Mouse (Mus musculus) CH12.LX (cell line): ENCODE data around the gene Hdc. TPM values are rescaled to one million over a fixed set of nuclear protein-coding genes. Genes with fewer than 3 reads are reported as not detected.

Experiments used
- DNase-seq: peaks from one replicate; pipeline ENCODE4 v3.0.0-alpha.2; 2013; ENCODE audit errors: extremely low read depth
- H3K27ac ChIP-seq: 2 replicates; pipeline ENCODE4 v1.5.1; 2012; ENCODE audit warnings: low read depth, mild to moderate bottlenecking, control low read depth, moderate library complexity; ENCODE audit not compliant: insufficient read depth
- H3K27me3 ChIP-seq: replicated peaks from 2 replicates; pipeline ENCODE3; 2012; ENCODE audit warnings: inconsistent platforms
- H3K36me3 ChIP-seq, 2 experiments: replicated peaks in 1 of 2; 2 replicates each; pipeline versions ENCODE3 to v1.6.1; 2012; ENCODE audit warnings: inconsistent platforms in 1 of 2, low read length in 1 of 2, mild to moderate bottlenecking in 1 of 2, mixed read lengths in 1 of 2, moderate library complexity in 1 of 2; ENCODE audit not compliant: control insufficient read depth in 1 of 2, insufficient read depth in 1 of 2
- H3K4me1 ChIP-seq, 2 experiments: 2 replicates each; pipeline ENCODE4 v1.6.1; 2012; ENCODE audit warnings: inconsistent platforms in 1 of 2, moderate library complexity in 1 of 2; ENCODE audit not compliant: insufficient read depth in 2 of 2, control insufficient read depth in 1 of 2
- H3K4me2 ChIP-seq: 2 replicates; pipeline ENCODE4 v1.6.1; 2012; ENCODE audit warnings: low read depth, mild to moderate bottlenecking, control low read depth; ENCODE audit not compliant: poor library complexity, insufficient read depth, severe bottlenecking
- H3K4me3 ChIP-seq, 3 experiments: fragments of 150-350 bp in 1 of 3; sonication (generic) in 1 of 3; replicated peaks in 1 of 3; 2 replicates each; pipeline versions ENCODE3 to v1.5.1; 2011 to 2012; ENCODE audit warnings: low read depth in 2 of 3, low read length in 2 of 3, mild to moderate bottlenecking in 2 of 3, moderate library complexity in 2 of 3, control low read depth in 1 of 3, improper control_type of control experiment in 1 of 3, inconsistent platforms in 1 of 3, mixed read lengths in 1 of 3; ENCODE audit not compliant: poor library complexity in 1 of 3
- H3K79me2 ChIP-seq: replicated peaks from 2 replicates; pipeline ENCODE4 v1.6.1; 2012; ENCODE audit warnings: mild to moderate bottlenecking, moderate library complexity; ENCODE audit not compliant: control insufficient read depth, poor library complexity, insufficient read depth, severe bottlenecking; ENCODE audit errors: extremely low read depth
- H3K9ac ChIP-seq: 2 replicates; pipeline ENCODE4 v1.6.1; 2012; ENCODE audit warnings: low read depth, mild to moderate bottlenecking, control low read depth, moderate library complexity; ENCODE audit not compliant: insufficient read depth
- H3K9me3 ChIP-seq: replicated peaks from 2 replicates; pipeline ENCODE3; 2012; ENCODE audit warnings: low read length, inconsistent platforms, mixed read lengths
- BHLHE40 ChIP-seq: IDR thresholded peaks from 2 replicates; pipeline ENCODE4 v1.6.1; 2011; ENCODE audit warnings: mild to moderate bottlenecking, low read depth, low read length, improper control_type of control experiment
- CHD2 ChIP-seq: IDR thresholded peaks from 2 replicates; pipeline ENCODE4 v1.6.1; 2011; ENCODE audit warnings: low read length, improper control_type of control experiment
- CTCF ChIP-seq, 2 experiments: IDR thresholded peaks in 1 of 2; conservative IDR thresholded peaks in 1 of 2; 2 replicates each; pipeline ENCODE4 v1.5.1; 2011 to 2012; ENCODE audit warnings: low read depth in 2 of 2, low read length in 2 of 2, improper control_type of control experiment in 1 of 2, inconsistent platforms in 1 of 2, mild to moderate bottlenecking in 1 of 2, moderate library complexity in 1 of 2
- E2F4 ChIP-seq: IDR thresholded peaks from 2 replicates; pipeline ENCODE4 v1.6.1; 2011; ENCODE audit warnings: low read depth, low read length, improper control_type of control experiment; ENCODE audit not compliant: insufficient replicate concordance
- ELF1 ChIP-seq: IDR thresholded peaks from 2 replicates; pipeline ENCODE4 v1.6.1; 2014; ENCODE audit warnings: low read depth, mild to moderate bottlenecking, inconsistent platforms, low read length, improper control_type of control experiment
- ETS1 ChIP-seq: conservative IDR thresholded peaks from 2 replicates; pipeline ENCODE4 v1.6.1; 2012; ENCODE audit warnings: low read depth, mild to moderate bottlenecking, inconsistent platforms, low read length, improper control_type of control experiment, moderate library complexity
- GABPA ChIP-seq: IDR thresholded peaks from 2 replicates; pipeline ENCODE4 v1.6.1; 2012; ENCODE audit warnings: low read depth, low read length, improper control_type of control experiment, inconsistent platforms; ENCODE audit not compliant: insufficient replicate concordance
- IRF4 ChIP-seq: IDR thresholded peaks from 2 replicates; pipeline ENCODE4 v1.6.1; 2014; ENCODE audit warnings: low read depth, mild to moderate bottlenecking, inconsistent platforms, low read length, improper control_type of control experiment
- JUND ChIP-seq: conservative IDR thresholded peaks from 2 replicates; pipeline ENCODE4 v1.6.1; 2011; ENCODE audit warnings: low read depth, low read length, improper control_type of control experiment
- KAT2A ChIP-seq: IDR thresholded peaks from 2 replicates; pipeline ENCODE4 v1.6.1; 2012; ENCODE audit warnings: low read length, improper control_type of control experiment, inconsistent platforms; ENCODE audit not compliant: insufficient replicate concordance
- MAZ ChIP-seq: IDR thresholded peaks from 2 replicates; pipeline ENCODE4 v1.6.1; 2012; ENCODE audit warnings: low read depth, mild to moderate bottlenecking, inconsistent platforms, low read length, improper control_type of control experiment, moderate library complexity
- MEF2A ChIP-seq: IDR thresholded peaks from 2 replicates; pipeline ENCODE4 v1.6.1; 2014; ENCODE audit warnings: low read depth, mild to moderate bottlenecking, inconsistent platforms, low read length, improper control_type of control experiment, borderline replicate concordance
- MXI1 ChIP-seq: IDR thresholded peaks from 2 replicates; pipeline ENCODE4 v1.6.1; 2011; ENCODE audit warnings: mild to moderate bottlenecking, low read depth, low read length, improper control_type of control experiment
- MYC ChIP-seq: IDR thresholded peaks from 2 replicates; pipeline ENCODE4 v1.6.1; 2011; ENCODE audit warnings: low read depth, mild to moderate bottlenecking, improper control_type of control experiment, low read length
- NELFE ChIP-seq: IDR thresholded peaks from 2 replicates; pipeline ENCODE4 v1.6.1; 2011; ENCODE audit warnings: low read depth, low read length, improper control_type of control experiment
- POLR2A ChIP-seq: IDR thresholded peaks from 2 replicates; pipeline ENCODE4 v1.6.1; 2011; ENCODE audit warnings: low read depth, mild to moderate bottlenecking, improper control_type of control experiment, low read length
- POLR2AphosphoS2 ChIP-seq: IDR thresholded peaks from 2 replicates; pipeline ENCODE4 v1.6.1; 2011; ENCODE audit warnings: low read depth, low read length, improper control_type of control experiment
- RAD21 ChIP-seq: IDR thresholded peaks from 2 replicates; pipeline ENCODE4 v1.6.1; 2011; ENCODE audit warnings: low read depth, mild to moderate bottlenecking, low read length, improper control_type of control experiment, moderate library complexity
- SIN3A ChIP-seq: IDR thresholded peaks from 2 replicates; pipeline ENCODE4 v1.6.1; 2012; ENCODE audit warnings: low read length, improper control_type of control experiment, inconsistent platforms
- SMC3 ChIP-seq: IDR thresholded peaks from 2 replicates; pipeline ENCODE4 v1.6.1; 2011; ENCODE audit warnings: low read depth, low read length, improper control_type of control experiment
- UBTF ChIP-seq: IDR thresholded peaks from 2 replicates; pipeline ENCODE4 v1.6.1; 2012; ENCODE audit warnings: low read depth, mild to moderate bottlenecking, inconsistent platforms, low read length, improper control_type of control experiment, moderate library complexity
- USF1 ChIP-seq: IDR thresholded peaks from 2 replicates; pipeline ENCODE4 v1.6.1; 2014; ENCODE audit warnings: low read depth, mild to moderate bottlenecking, inconsistent platforms, low read length, improper control_type of control experiment
- USF2 ChIP-seq: conservative IDR thresholded peaks from 2 replicates; pipeline ENCODE4 v1.6.1; 2011; ENCODE audit warnings: low read depth, low read length, improper control_type of control experiment
- ZC3H11A ChIP-seq: IDR thresholded peaks from 2 replicates; pipeline ENCODE4 v1.6.1; 2012; ENCODE audit warnings: low read depth, mild to moderate bottlenecking, inconsistent platforms, low read length, improper control_type of control experiment
- ZNF384 ChIP-seq: IDR thresholded peaks from 2 replicates; pipeline ENCODE4 v1.6.1; 2012; ENCODE audit warnings: low read depth, low read length, improper control_type of control experiment, inconsistent platforms
- dilution Hi-C: fragments of 300-500 bp; cut with MboI; formaldehyde crosslinking; loops from 2 replicates; pipeline ENCODE4 v1.14.3; 2020; ENCODE audit warnings: low sequenced_read_pairs; ENCODE audit not compliant: extremely low pct_unique_long_range_greater_than_20kb, extremely low pct_ligation_motif_present
- in situ Hi-C: fragments of 300-500 bp; cut with MboI; formaldehyde crosslinking; loops from 3 replicates; pipeline ENCODE4 v1.14.3; 2019; ENCODE audit warnings: low sequenced_read_pairs, low pct_ligation_motif_present, low pct_unique_long_range_greater_than_20kb, mixed read lengths
- polyA plus RNA-seq: library from polyadenylated mRNA; unstranded; fragments of >175 nt; gene quantifications from 2 replicates; pipeline ENCODE4 v1.2.1, GENCODE M21; 2012; ENCODE audit warnings: low read depth; ENCODE audit not compliant: insufficient read length
- total RNA-seq, 2 experiments: library from RNA; depleted of rRNA; stranded (reverse); fragments of 300-350 nt in 1 of 2; fragments of >200 nt in 1 of 2; gene quantifications; 2 replicates each; pipeline ENCODE4 v1.2.3; 2012 to 2014

The Hdc gene
- total and polyA plus RNA-seq, 3 experiments, result 1.5 to 1.8 (median 1.6) TPM

GRCm38 (mm10) chr2:126600533-126600932 is 18.6 kb downstream of the Hdc start:
- Histone ChIP-seq H3K9me3 (no peaks in the 10 kb centered on the region), H3K27ac (no peak overlapping the region), H3K9ac (no peak overlapping the region), H3K4me3 (no peak overlapping the region), H3K79me2 (no peaks in the 10 kb centered on the region), H3K4me2 (no peak overlapping the region), H3K36me3 (no peaks in the 10 kb centered on the region), H3K4me1 (peaks cover 8 to 38% of the 10 kb centered on the region in 2 experiments), H3K27me3 (no peaks in the 10 kb centered on the region)
- DNase-seq, result no peak
- in situ Hi-C loops, result loop anchor here (10.0 kb wide), 1 partner anchor 64 kb away; no protein-coding TSS in a partner anchor
- TF ChIP-seq ETS1, result no peak
- no peak for TF ChIP-seq UBTF
- TF ChIP-seq MAZ, result no peak
- no peak for TF ChIP-seq CTCF (conservative IDR thresholded peaks at IDR 0.05 in 1 of 2, IDR thresholded peaks at IDR 0.05 in 1 of 2; ENCODE audit: low read depth in 2 of 2, low read length in 2 of 2)
- no peak for TF ChIP-seq KAT2A
- TF ChIP-seq GABPA, result no peak
- TF ChIP-seq POLR2A, result no peak
- no peak for TF ChIP-seq ZNF384
- TF ChIP-seq CHD2, result no peak
- no peak for TF ChIP-seq E2F4
- no peak for TF ChIP-seq ELF1
- TF ChIP-seq POLR2AphosphoS2, result no peak
- TF ChIP-seq USF1, result no peak
- TF ChIP-seq MYC, result no peak
- no peak for TF ChIP-seq MXI1
- no peak for TF ChIP-seq IRF4
- TF ChIP-seq SMC3, result no peak
- no peak for TF ChIP-seq RAD21
- dilution Hi-C loops, result no loop called here

GRCm38 (mm10) chr2:126599005-126599404 is 20.1 kb downstream of the Hdc start:
- H3K79me2 ChIP-seq, result no peaks in the 10 kb centered on the region
- no peak overlapping the region for H3K27ac ChIP-seq
- DNase-seq, result peak; percentile 52
- H3K4me1 ChIP-seq, result peaks cover 8 to 38% of the 10 kb centered on the region in 2 experiments
- H3K9ac ChIP-seq, result no peak overlapping the region
- in situ Hi-C loops (loop anchor here (10.0 kb wide), 2 partner anchors 186 to 406 kb away; partner anchors contain the start of genes Ap4e1 and Usp50), dilution Hi-C loops (no loop called here)
- H3K9me3 ChIP-seq, result no peaks in the 10 kb centered on the region
- no peak overlapping the region for H3K4me3 ChIP-seq
- TF ChIP-seq SIN3A (no peak), USF2 (no peak), NELFE (peak; percentile 14; the same call in 1 of the 2 replicates), MEF2A (peak; percentile 3; the same call in 1 of the 2 replicates), MAZ (0 out of 2 replicates have a peak, but pooled peaks have one; percentile 41), CTCF (conservative IDR thresholded peaks at IDR 0.05 in 1 of 2, IDR thresholded peaks at IDR 0.05 in 1 of 2; ENCODE audit: low read depth in 2 of 2, low read length in 2 of 2) (peak; percentile 13 to 83; a peak in 2 of 4 replicates), JUND (no peak), IRF4 (peak; percentile 50; the same call in 1 of the 2 replicates), MYC (0 out of 2 replicates have a peak, but pooled peaks have one; percentile 20), BHLHE40 (no peak), POLR2A (no peak), ZC3H11A (peak; percentile 39), SMC3 (peak; percentile 72), RAD21 (peak; percentile 79)
- no peaks in the 10 kb centered on the region for H3K27me3 ChIP-seq
- peak overlapping the region; percentile 52 for H3K4me2 ChIP-seq
- no peaks in the 10 kb centered on the region for H3K36me3 ChIP-seq
